Mouse (Mus musculus) kidney, adult 2 months (tissue): ENCODE measurements around the gene Btbd19.

Experiments
- CTCF ChIP-seq: fragments of 200-500 bp; conservative IDR thresholded peaks from 2 replicates; pipeline ENCODE4 v1.5.1; 2011; ENCODE audit warnings: low read depth, mild to moderate bottlenecking, control low read depth, low read length, moderate library complexity, mixed read lengths; ENCODE audit not compliant: insufficient read depth, insufficient read length
- POLR2A ChIP-seq: fragments of 200-500 bp; IDR thresholded peaks from one replicate; pipeline ENCODE4 v1.6.1; 2011; ENCODE audit warnings: low read depth, low read length, control low read depth

GRCm38 (mm10) chr4:117071183-117071582 is 54.3 kb downstream of the Btbd19 start:
- TF ChIP-seq CTCF: no peak
- TF ChIP-seq POLR2A: no peak
